Mouse (Mus musculus): ENCODE results near the gene Stam2. TPM values are rescaled to one million over a fixed set of nuclear protein-coding genes. Genes with fewer than 3 reads are reported as not detected.

The Stam2 gene
- total RNA-seq, 2 experiments from 2014 or later = 18.8 to 19.9 TPM

DNA sequence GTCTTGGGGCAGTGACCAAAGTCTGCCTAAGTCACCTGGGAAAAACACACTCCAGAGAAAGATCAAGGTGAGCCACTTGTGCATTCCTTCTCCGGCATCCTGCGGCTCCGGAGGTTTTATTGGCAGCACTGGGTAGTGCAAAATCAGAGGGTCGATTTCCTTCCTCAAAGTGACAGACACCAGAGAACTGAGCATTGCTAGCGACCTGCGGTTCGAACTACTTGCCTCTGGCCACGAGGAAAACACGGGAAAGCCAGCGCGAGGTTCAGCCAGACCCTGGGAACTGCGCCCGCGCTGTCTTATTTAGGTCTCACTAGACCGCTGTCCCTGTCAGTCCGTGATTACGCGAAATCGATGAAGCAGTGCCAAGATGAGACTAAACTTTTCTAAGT, 67.2 kb downstream of the Stam2 start:
- DNase-seq (ENCODE audit: low spot score) = no peak
- intact Hi-C loops (cut with DNase I) = loop anchor here (5.0 kb wide), 1 partner anchor 43 kb away; no protein-coding TSS in a partner anchor

DNA sequence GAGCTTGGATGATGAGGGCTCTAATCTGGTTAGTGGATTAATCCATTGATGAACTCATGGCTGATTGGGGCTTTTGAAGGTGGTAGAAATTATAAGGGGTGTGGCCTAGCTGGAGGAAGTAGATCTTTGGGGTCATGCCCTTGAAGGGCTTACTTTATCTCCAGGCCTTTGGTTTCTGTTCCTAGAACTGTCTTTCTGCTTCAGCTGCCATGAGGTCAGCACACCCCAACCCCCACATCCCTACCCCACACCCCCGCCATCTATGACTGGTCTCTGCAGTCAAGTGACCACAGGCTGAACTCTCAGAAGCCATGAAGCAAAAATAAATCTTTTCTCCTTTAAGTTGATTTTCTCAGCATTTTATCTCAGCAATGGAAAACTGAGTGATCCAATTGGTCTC, 68.9 kb downstream of the Stam2 start:
- intact Hi-C loops (cut with DNase I) = no loop called here
- DNase-seq (ENCODE audit: low spot score) = no peak

DNA sequence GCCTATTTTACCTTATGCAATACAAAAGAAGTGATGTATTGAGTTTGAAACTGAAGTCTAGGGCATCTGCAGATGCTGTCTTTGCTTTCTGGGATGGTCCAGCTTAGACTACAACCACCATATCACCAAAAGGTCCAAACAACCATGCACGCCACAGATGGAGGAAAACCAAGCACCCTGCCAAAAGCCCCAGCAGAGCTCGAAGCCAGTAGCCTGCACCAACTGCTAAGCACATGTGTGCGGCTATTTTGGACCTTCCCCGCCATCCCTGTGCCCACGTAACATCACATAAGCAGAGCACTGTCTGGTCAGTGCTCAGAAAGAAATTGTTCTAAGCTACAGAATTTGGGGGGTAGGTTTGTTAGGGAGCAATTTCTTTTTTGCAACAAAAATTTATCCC, 71.3 kb downstream of the Stam2 start:
- intact Hi-C loops (cut with DNase I) = no loop called here
- no peak for DNase-seq (ENCODE audit: low spot score)

DNA sequence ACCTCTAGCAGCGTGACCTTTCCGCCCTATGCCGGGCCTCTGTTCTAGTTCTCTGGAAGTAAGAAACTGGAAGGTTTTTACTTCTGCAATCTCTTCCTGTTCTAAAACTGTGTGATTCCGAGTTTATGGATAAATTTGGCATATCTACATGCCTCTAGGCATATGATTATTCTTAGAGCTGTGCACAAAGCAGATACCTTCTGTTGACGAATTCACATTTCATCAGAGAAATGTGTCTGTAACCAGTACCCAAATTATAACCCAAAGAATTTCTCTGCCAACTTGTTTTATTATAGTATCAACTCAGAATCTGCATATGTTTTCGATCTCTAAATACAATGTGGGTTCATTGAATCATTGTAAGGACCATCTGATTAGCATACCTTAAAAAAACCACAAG, 73.6 kb downstream of the Stam2 start:
- intact Hi-C loops (cut with DNase I) = no loop called here
- DNase-seq (ENCODE audit: low spot score) = no peak

DNA sequence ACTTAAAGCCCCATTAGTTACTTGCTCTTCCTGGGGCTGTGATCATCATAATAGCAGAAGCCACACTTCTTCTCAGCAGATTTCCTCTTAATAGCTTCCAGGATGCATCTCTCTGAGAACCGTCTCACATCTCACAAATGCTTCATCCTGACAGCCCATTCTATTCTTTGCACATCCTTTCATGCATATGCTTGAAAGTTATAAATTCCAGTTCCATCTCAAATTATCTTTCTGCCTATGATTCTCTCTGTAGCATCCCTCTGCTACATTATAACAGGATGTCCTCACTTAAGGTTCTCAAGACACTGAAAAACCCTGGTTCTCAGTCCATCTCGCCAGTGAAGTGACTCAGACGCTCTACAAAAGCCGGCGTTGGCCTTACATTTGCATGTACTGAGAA, 85.4 kb downstream of the Stam2 start:
- no peak for DNase-seq (ENCODE audit: low spot score)

DNA sequence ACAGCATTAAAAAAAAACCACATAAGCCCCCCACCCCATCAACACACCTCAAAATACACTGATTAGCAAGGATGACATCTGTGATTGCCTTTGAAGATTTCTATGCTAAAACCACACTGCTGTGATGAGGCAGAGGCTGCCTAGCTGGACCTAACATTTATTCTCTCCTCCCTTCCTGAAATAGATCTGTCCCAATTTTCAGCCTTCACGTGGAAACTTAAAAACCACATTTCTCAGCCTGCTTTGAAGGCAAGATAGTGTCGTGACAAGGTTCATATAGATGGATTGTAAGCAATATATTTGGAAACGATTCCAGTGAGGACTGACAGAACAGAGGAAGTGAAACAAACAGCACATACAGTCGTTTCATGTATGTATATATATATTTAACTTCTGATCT, 87.5 kb downstream of the Stam2 start:
- intact Hi-C loops (cut with DNase I) = no loop called here
- DNase-seq (ENCODE audit: low spot score) = no peak

More for the DNA sequence above, 85.4 kb downstream of the Stam2 start:
- intact Hi-C loops (cut with DNase I) = no loop called here

DNA sequence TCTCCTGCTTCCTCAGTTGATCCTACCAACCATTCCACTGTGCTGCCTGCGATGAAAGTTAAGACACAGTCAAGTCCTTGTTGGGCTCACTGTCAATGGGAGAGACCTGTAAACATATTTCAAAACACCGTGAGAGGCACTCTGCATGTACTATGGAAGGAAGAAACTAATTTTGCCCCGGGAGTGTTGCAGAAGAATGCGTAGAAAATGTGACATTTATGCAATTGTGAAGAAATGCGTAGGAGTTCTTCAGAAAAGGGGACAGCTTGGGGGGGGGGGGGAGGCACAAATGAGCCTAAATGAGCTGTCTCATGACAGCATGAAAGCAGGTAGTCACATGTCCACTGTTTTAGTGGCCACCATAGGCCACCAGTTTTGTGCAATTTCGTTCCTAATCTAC, 90.5 kb downstream of the Stam2 start:
- DNase-seq (ENCODE audit: low spot score) = no peak
- intact Hi-C loops (cut with DNase I) = no loop called here

DNA sequence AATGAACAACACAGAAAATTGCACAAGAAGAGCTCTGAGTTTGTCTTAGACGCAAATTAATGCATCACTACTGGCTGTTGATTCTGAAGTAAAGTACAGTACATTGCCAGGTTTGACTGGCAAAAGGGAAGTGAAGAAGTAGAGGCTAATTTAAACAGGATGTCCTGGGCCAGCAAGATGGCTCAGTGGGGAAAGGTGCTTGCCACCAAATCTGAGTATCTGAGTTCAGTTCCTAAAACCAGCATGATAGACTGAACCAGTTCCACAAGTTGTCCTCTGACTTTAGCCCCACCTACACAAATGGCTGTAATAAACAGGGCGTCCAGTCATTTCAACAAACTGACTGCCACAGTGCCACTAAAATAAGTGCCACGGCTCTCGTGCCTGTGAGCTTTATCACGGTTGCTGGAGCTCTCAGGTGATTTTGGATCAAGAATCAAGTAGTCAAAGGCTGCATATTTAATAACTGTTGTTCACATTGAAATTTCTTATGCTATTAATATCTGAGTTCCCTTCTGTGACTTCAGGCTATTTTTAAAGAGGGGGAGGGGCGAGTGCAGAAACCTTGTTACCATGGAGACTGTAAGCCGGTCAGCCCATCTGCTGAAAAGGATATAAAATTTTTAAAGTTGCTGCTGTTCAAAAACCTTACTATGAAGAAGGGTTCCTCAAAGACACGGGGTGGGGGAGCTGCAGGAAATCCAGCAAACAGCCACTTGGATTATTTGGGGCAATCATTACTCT, 94.7 kb downstream of the Stam2 start:
- DNase-seq (ENCODE audit: low spot score) = no peak
- intact Hi-C loops (cut with DNase I) = no loop called here

DNA sequence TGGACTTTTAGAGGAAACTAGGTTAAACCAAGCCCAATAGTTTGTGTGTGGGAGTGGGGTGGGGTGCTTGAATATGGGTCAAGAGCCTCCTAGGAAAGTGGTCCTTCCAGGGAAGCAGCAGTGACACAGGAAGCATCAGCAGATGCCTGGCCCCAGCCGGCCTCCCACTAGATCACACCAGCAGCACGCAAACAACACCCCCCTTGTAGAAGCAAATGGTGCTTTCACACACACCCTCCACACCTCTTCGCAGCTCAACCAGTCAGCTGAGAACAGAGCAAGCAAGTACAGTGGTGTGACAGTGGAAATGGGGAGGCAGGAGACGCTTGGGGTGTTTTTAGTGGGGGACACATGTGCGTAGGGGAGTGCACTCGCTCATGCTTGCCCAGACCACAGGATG, 98.4 kb downstream of the Stam2 start:
- no peak for DNase-seq (ENCODE audit: low spot score)

More for the DNA sequence above, 98.4 kb downstream of the Stam2 start:
- intact Hi-C loops (cut with DNase I) = no loop called here

Other genes starting within 250 kb of the Stam2 start
- 1 to 10 TPM in 1 of 2 experiments, under 1 TPM in 1; 0.36 to 1.2 TPM for gene Cacnb4, start 65.5 kb downstream of the Stam2 start, total RNA-seq (2021)
- gene Fmnl2, start 115.6 kb upstream of the Stam2 start, total RNA-seq (2021) = 1 to 10 TPM; 5.7 to 7.2 TPM